Mouse (Mus musculus) ES-Bruce4 (cell line): ENCODE results near the gene Lce1j.

Experiments
- CTCF ChIP-seq: IDR thresholded peaks from one replicate; pipeline ENCODE4 v1.8.1; 2011; ENCODE audit warnings: low read depth, low read length
- EP300 ChIP-seq: IDR thresholded peaks from 2 replicates; pipeline ENCODE4 v1.6.1; 2011; ENCODE audit warnings: low read depth, low read length; ENCODE audit not compliant: insufficient read depth
- POLR2A ChIP-seq: IDR thresholded peaks from one replicate; pipeline ENCODE4 v1.8.1; 2011; ENCODE audit warnings: low read length; ENCODE audit not compliant: insufficient read depth

GRCm38 (mm10) chr3:92825808-92826207 lies 35.5 kb upstream of the Lce1j start:
- TF ChIP-seq POLR2A (no peak), CTCF (no peak), EP300 (no peak)
